Mouse (Mus musculus) T-helper 17 cell (primary cell): ENCODE data around the gene Zbtb25.

Source experiments
- in situ Hi-C, 2 experiments: fragments of 300-600 bp; cut with MboI, MseI; formaldehyde crosslinking; loops; 1 replicate in 1 of 2; 2 replicates in 1 of 2; pipeline ENCODE4 v1.15.1; 2025; ENCODE audit warnings: high pct_unique_total_duplicates in 2 of 2

Zbtb25 gene

DNA sequence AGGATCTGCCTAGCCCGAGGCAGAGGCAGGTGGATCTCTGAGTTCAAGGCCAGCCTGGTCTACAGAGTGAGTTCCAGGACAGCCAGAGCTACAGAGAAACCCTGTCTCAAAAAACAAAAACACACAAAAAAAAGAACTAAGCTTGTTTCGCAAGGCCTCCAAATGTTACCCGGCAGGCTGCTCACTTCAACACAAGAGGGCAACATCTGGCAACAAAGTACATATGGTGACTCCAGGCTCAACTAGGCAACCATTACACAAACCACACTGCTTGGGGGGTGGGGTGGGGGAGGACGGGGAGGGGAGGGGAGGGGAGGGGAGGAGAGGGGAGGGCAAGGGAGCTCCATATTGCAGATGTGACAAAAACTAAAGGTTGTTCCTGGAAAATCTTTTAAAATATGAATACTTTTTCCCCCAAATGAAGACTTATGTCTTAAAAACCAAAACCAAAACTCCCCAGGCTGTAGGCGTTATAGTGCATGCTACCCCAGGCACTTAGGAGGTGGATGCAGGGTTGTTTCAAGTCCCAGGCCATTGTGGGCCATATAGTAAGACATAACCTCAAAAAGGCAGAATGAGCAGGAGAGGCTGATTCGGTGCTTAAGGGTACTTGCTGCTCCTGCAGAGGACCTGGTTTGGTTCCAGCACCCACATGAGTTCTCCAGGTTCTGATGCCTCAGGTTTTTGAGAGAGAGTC, 23.5 kb downstream of the Zbtb25 start:
- in situ Hi-C loops = no loop called here

DNA sequence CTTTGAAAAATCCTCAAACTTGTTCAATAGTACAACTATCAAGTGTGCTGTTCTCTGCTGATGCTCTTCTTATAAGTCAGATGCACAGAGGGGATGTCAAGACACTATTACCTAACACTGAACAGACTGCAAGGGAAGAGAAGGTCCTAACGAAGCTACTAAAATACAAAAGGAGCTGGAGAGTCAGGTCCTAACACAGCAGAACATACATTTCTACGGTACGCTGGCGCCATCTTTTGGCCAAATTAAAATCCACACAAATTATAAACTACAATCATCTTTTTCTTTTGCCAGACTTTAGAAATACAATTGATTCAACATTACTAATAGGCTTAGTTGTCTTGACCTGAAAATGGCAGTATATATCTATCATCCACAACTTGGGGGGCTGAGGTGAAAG, 28.3 kb downstream of the Zbtb25 start:
- in situ Hi-C loops = no loop called here

DNA sequence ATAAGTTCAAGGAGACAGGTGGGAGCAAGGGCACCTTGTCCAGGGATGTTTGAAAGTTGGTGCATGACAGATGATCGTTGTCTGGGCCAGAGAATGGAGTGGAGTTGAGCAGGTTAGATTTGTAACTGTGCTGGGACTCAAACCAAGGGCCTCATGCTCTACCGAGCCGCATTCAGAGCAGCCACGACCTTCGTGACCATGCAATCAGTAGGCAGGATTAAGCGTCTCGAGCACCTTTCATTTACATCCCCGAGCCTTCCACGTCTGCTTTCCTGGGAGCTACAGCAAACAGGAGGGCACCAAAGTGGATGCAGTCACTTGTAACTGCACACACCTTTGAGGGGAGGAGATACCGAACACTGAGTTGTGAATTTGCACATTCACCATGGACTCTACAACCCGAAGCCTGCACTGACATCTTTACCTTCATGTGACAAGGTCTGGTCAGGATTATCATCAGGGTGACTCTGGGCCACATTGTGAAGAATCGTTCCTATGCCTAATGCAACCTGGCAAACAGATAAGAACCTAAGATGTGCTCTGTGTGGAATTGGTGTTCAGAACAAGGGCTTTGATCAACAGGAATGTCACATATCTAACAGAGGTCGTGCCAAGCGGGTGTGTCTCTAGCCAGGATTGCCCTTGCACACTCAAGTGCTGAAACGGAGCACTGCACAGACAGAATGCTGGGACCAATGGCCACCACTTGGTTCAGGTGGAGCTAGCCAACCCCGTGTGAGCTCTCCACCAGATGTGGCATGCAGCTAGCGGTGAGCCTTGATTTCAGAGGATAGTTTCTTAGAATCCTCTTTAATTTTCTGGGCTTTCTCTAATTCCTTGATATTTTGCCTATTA, 33.1 kb downstream of the Zbtb25 start:
- in situ Hi-C loops = no loop called here

DNA sequence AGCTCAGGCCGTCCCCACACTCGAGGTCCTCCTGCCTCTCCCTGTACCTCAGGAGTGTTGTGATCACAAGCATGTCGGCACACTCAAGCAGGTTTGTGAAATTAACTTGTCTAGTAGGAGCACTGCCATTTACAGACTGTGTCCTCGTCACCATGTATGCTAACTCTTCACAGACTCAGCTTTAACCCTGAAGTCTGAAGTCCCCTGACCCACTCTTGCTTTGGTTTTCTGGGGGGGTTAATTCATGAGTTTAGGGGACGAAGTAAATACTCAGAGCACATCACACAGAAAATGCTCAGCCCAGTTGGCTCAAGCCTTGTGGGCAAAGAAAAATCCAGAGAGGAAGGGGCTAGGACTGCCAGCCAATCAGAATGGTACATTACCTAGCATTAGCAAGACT, 33.8 kb downstream of the Zbtb25 start:
- in situ Hi-C loops = no loop called here

DNA sequence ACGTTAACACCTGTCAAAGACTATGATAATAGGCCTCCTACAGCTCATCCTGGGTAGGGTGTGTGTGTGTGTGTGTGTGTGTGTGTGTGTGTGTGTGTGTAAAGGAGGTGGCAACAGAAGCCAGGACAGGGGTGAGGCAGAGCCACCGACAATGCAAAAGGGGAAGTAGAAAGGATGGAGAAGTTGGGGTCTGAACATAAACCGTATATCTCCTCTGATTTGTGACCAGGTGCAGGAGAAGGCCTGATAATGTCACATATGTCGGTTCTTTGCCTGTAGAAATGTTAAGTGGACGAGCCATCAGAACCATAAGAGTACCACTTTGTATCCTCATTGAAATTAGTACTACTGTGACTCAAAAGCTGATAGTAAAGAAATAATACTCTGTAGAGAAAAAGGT, 35.7 kb downstream of the Zbtb25 start:
- in situ Hi-C loops = no loop called here

DNA sequence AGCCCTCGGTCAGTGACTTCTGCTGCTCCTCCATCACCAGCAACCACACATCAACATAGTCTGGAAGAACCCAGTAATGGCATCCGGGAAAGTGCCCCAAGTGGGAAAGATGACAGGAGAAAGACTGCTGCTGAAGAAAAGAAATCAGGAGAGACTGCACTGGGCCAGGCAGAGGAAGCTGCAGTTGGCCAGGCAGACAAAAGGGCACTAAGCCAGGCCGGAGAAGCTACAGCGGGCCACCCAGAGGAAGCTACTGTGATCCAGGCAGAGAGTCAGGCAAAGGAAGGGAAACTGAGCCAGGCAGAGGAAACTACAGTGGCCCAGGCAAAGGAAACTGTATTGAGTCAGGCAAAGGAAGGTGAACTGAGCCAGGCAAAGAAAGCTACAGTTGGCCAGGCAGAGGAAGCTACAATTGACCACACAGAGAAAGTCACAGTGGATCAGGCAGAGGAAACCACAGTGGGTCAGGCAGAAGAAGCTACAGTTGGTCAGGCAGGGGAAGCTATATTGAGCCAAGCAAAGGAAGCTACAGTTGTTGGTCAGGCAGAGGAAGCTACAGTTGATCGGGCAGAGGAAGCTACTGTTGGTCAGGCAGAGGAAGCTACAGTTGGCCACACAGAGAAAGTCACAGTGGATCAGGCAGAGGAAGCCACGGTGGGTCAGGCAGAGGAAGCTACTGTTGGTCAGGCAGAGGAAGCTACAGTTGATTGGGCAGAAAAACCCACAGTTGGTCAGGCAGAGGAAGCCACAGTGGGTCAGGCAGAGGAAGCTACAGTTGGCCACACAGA, 40.6 kb downstream of the Zbtb25 start:
- in situ Hi-C loops = no loop called here

DNA sequence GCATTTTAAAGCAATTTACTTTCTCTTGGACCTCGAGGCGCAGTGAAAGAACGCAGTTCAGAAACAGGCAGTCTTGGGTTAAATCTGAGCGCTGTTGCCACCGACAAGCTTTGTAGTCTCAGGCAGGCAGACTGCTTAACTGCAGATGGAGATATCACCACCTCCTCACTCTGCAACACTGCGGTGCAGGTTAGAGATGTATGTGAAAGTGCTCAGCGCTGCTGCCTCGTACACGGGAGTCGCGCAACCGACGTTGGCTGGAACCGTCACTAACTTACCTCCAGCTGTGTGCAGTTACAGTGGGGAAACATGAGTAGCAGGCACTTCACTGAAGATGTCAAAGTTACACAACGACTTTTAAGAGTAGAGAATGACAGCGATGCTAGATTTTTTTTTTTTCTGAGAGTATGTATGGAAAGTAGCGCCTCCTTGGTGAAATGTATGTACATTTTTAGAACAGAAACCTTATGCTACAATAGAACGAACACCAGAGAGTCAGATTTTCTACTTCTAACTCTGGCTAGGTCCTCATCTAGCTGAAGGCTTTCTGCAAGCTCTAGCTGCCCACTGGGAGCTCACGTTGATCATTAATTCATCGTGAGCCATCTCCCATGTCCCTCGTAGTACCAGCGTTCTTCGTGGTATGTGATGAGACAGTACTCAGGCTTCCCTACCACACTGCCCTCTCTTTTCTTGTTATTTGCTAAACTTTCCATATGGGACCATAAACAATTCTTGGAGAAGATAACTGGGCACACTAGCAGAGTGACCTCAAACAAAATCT, 42.8 kb downstream of the Zbtb25 start:
- in situ Hi-C loops = no loop called here

DNA sequence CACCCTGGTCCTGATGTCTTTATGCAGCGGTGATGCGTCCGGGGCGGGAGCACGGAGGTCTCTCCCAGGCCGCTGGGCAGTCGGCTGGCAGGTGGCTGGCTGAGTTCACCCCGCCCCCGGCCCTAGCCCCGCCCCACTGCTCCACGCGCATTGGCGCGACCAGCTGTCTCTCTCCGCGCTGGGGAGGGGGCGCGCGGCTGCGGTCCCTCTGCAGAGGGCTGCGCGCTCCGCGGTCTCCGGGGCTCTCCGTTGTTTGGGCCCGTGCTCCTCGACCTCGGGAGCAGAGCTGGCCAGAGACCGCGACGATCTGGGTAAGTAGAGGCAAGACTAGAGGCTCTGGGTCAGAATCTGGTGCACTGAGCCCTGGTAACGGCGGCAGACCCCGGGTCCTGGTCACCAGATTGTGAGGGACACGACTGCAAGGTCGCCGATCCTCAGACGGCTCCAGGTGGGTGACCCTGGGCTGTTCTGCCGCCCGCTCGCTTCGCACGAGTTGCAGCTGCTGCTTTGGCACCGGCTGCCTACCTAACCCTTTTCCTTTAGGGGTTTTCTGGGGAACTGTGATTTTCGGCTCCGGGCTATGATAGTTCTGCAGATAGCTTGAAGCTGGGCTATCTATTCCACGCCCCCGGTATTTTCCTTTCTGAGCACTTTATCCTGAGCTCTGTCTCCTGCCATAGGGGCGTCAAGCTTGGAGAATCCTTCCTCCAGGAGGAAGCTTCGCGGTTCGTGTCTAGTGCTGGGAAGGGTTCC, 44.5 kb downstream of the Zbtb25 start, which contains the start of gene Akap5:
TSS of gene Akap5 (plus strand) at position 213 of the 753 bp plus-strand sequence.
- in situ Hi-C loops = no loop called here

DNA sequence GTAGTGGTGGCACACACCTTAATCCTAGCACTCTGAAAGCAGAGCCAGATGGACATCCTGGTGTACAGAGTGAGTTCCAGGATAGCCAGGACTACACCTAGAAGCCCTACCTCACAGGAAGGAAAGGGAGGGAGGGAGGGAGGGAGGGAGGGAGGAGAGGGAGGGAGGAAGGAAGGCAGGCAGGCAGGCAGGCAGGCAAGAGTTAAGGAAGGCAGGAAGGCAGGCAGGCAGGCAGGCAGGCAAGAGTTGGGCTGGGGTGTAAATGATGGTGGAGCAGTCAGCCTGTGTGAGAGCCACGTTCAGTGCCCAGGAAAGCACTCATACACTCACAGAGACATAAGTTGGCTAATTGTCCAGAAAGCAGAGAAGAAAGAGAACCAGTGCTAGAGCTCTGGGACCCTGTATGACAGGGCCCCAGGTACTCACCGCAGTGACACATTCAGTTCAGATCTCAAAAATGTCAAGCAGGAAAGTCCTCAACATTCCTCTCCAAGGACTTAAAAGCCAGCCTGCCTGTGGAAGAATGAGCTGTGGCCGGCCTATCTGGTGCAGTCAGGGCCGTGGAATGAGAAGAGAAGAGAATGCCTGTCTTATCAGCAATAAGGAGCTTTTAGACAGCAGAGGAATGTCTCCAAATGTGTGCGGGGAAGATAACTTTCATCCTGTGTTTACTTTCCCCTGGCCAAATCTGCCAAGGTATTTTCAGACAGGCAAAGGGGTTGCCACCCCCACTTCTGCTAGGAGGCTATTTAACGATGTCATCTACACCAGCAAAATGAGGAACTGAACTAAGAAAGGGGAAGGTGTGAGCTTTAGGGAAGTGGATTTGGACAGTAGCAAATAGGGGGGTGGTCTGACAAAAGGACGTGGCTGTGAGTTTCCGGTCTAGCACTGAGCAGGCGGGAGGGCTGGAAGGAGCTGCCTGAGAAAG, 50.9 kb downstream of the Zbtb25 start:
- in situ Hi-C loops = no loop called here

DNA sequence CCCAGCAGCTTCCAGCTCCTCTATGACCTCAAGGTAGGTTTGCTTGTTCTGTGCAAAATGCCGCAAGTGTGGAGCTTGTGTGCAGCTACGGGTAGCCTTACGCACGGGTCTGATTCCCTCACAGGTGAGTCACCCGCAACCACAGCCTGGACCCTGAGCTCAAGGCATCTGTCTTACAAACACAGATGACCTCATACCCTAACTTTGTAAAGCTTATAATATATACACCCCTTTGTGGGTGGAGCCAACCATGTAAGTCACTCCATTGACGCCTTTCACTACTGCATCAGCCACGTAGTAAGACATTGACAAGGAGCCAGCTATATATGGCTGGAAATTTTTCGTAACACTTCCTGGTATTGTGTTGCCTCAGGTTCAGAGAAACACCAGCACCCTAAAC, 57.5 kb downstream of the Zbtb25 start:
- in situ Hi-C loops = no loop called here

DNA sequence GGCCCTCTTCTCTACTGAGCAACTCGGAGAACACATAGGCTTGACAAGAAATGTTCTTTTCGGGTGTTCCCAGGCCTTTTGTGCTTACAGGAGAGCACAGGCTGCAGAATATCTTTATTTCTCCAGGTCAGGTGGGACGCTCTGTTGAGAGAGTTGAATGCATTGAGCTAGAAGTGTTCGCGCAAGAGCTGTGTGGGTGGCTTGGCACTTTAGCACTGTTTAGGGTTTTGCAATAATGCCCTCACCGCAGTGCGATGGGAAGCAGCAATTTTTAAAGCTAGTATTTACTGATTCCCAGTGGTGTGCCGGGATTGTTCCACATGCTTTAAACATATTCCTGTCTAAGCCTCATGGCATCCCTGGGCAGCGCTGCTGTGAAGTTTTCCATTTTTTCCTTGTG, 58.2 kb downstream of the Zbtb25 start:
- in situ Hi-C loops = no loop called here

DNA sequence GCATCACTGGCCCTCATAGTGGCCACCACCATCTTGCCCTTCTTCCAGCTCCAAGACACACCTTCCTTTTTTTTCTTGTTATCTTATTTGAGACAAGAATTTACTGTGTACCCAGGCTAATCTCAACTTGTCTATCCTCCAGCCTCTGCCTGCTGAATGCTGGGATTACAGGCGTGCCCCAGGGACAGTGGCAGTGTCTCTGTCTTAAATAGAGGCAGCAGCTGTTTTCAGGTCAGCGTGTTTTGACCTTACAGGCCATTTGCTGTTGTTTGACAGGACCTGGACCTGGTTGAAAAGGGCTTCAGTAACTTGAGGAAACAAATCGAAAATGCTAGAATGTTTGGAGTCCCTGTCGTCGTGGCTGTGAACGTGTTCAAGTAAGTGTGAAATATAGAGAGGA, 58.8 kb downstream of the Zbtb25 start:
- in situ Hi-C loops = no loop called here

DNA sequence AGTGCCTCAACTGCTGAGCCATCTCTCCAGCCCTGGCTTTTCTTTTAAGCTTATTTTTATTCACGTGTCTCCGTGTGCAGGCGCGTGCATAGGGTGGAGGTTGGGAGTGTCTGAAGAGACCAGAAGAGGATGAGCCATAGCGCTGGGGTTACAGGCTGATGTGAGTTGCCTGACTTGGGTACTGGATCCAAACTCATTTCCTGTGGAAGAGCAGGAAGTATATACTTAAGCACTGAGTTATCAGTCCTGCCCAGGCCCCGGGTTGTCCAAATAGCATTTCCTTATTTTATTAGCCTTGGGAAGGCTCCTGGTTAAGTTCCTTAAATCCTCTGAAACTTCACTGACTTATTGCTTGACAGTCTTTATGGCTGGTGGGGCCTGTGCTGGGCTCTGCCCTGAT, 59.4 kb downstream of the Zbtb25 start:
- in situ Hi-C loops = no loop called here

DNA sequence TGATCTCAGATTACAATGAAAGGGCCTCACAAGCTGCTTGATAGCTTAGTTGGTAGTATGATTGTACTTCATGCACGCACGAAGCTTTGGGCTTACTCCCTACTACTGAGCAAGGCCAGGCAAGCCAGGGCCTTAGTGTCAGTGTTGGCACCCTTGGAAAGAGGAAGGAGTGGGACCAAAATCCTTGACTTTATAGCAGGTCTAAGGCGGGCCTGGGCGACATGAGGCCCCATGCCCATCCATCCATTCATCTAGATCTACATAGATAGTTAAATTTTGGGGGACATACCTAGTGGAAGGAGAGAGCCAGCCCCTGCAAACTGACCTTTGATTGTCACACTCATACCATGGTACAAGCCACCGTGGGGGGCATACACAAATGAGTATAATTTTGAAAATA, 61.0 kb downstream of the Zbtb25 start:
- in situ Hi-C loops = no loop called here

DNA sequence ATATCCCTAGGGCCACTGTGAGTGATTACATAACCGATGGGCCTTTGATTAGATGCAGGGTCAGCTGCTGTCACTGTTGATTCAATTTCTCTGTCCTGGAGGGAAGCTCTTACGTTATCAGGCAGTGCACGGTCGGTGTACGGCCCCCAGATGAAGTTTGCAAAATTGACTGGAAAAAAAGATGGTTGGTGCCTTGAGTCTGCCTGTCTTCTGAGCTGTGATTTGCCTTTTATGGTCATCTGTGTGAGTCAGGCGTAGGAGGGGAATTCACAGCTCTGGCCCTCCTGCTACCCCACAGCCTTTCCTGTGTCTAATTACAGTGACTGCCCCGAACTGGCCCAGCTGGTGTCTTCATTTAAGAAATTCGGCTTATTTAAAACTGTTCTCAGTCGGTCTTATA, 61.4 kb downstream of the Zbtb25 start:
- in situ Hi-C loops = no loop called here

DNA sequence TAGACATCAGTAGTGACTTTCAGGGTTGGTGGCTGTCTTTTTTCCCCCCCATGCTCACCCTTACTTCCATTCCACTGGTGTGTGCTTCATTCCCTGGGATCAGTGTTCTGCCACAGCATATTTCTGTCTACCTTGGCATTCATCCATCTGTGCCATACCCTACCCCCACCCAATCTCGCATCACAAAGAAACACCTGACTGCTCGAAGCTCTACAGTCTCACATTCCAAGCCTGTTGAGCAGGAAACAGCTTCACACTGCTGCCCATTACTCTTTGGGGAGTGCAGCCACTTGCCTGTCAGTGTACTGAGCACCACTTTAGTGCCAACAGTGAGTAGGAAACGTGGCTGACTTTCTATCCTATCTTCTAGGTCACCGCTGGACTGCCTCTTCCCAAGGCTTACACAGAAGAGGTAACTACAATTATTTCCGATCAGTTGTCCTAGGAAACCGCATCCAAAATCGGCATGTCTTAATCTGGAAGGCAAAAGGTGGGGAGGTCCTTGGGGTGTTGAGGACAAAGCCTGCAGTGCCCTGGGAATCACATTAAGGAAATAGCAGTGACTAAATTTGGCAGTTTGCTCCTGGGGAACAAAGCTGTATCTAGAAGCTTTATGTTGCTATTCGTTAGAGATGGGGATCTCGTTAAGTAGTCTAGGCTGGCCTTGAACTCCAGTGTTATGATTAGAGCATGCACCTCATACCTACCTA, 62.4 kb downstream of the Zbtb25 start:
- in situ Hi-C loops = no loop called here

DNA sequence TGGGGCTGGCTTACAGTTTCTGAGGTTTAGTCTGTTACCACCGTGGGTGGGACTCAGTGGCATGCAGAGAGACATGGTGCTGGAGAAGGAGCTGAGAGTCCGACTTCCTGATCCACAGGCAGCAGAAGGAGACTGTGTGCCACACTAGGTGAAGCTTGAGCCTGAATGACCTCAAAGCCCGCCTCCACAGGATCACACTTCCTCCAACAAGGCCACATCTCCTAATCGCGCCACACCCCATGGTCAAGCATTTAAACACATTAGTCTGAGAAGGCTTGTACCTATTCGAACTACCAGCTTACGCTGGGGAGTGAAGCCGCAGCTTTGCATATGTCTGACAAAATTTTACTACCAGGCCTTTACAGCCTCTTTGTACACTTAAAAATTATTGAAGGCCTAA, 64.3 kb downstream of the Zbtb25 start:
- in situ Hi-C loops = no loop called here

DNA sequence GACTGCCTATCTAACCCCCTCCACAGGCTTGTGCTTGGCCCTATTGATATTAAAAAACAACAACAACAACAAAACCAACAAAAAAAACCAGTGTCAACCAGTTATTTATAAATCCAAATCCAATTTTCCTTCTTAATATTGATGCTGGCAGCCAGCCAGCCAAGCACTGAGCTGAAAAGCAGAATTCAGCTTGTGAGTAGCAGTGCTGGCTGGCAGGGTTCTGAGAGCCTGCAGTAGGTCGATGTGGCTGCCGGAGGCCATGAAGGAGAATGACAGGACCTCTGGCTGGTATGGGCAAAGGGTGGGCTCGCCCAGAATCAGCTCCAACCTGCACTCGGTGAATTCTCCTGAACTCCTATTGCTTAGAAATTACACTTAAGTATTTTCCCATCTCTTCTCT, 65.2 kb downstream of the Zbtb25 start:
- in situ Hi-C loops = no loop called here

DNA sequence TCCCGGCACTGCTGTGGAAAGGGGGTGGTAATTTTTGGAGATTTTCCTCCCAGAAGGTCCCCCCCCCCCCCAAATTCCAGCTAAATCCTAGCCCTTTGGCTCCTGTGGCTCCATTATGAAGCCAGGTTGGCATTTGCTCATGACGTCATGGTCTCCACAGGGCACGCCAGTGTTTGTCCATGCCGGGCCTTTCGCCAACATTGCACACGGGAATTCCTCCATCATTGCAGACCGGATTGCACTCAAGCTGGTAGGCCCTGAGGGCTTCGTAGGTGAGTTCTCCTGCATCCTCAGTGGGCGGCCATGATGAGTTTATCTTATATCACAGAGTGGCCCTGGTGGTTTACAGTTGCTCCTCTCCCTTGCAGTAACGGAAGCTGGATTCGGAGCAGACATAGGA, 65.9 kb downstream of the Zbtb25 start:
- in situ Hi-C loops = no loop called here
